Mouse (Mus musculus): ENCODE data around the gene Nufip2. TPM values are rescaled to one million over a fixed set of nuclear protein-coding genes. Genes with fewer than 3 reads are reported as not detected.
"Not testable (repeated sequence)": the region's sequence is repeated elsewhere in the genome, so short reads cannot be mapped to it uniquely, and the experiment has no call there.

Nufip2 gene
- polyA plus RNA-seq, 1 experiment from 2014 or later: 2.9 TPM

GRCm38 (mm10) chr11:77665384-77665783 lies 20.6 kb upstream of the Nufip2 start:
- H3K27ac ChIP-seq (ENCODE audit: low read length); H3K36me3 ChIP-seq (ENCODE audit: control insufficient read depth, insufficient read depth); H3K4me3 ChIP-seq (ENCODE audit: low read length); H3K9ac ChIP-seq (ENCODE audit: low read length); H3K9me3 ChIP-seq (replicated peaks; ENCODE audit: control insufficient read depth, low read length); H3K27me3 ChIP-seq (ENCODE audit: control insufficient read depth, insufficient read depth, low read length); ATAC-seq (replicated peaks; ENCODE audit: extremely low read depth, insufficient read depth, low FRiP score); H3K4me1 ChIP-seq (ENCODE audit: control insufficient read depth, insufficient read depth, low read length); H3K4me2 ChIP-seq (ENCODE audit: low read depth, low read length): not testable (repeated sequence)
- WGBS: 76% methylated on average over 5 of the region's 5 CpGs

- not testable (repeated sequence) for H3K27ac ChIP-seq (ENCODE audit: low read length); H3K27me3 ChIP-seq (ENCODE audit: control insufficient read depth, insufficient read depth, low read length); H3K9me3 ChIP-seq (replicated peaks; ENCODE audit: control insufficient read depth, low read length); ATAC-seq (replicated peaks; ENCODE audit: extremely low read depth, insufficient read depth, low FRiP score); H3K4me2 ChIP-seq (ENCODE audit: low read depth, low read length); H3K9ac ChIP-seq (ENCODE audit: low read length); H3K4me1 ChIP-seq (ENCODE audit: control insufficient read depth, insufficient read depth, low read length); H3K4me3 ChIP-seq (ENCODE audit: low read length); H3K36me3 ChIP-seq (ENCODE audit: control insufficient read depth, insufficient read depth)
- WGBS: 78% methylated on average over 8 of the region's 8 CpGs
Measured at GRCm38 (mm10) chr11:77666766-77667165, 19.2 kb upstream of the Nufip2 start.

GRCm38 (mm10) chr11:77672746-77673145 lies 13.2 kb upstream of the Nufip2 start:
- WGBS: 62% methylated on average over 2 of the region's 2 CpGs
- ATAC-seq (replicated peaks; ENCODE audit: extremely low read depth, insufficient read depth, low FRiP score): no peak
- no peaks in the 10 kb centered on the region for H3K27me3 ChIP-seq (ENCODE audit: control insufficient read depth, insufficient read depth, low read length)
- H3K4me1 ChIP-seq (ENCODE audit: control insufficient read depth, insufficient read depth, low read length): no peaks in the 10 kb centered on the region
- no peak overlapping the region for H3K9ac ChIP-seq (ENCODE audit: low read length)
- H3K9me3 ChIP-seq (replicated peaks; ENCODE audit: control insufficient read depth, low read length): peaks cover 5% of the 10 kb centered on the region; the same call in 1 of the 2 replicates
- no peak overlapping the region for H3K4me2 ChIP-seq (ENCODE audit: low read depth, low read length)
- H3K27ac ChIP-seq (ENCODE audit: low read length): no peak overlapping the region
- H3K36me3 ChIP-seq (ENCODE audit: control insufficient read depth, insufficient read depth): no peaks in the 10 kb centered on the region
- H3K4me3 ChIP-seq (ENCODE audit: low read length): no peak overlapping the region

GRCm38 (mm10) chr11:77673428-77673991 lies 12.4 kb upstream of the Nufip2 start:
- Histone ChIP-seq H3K27me3 (ENCODE audit: control insufficient read depth, insufficient read depth, low read length) (no peaks in the 10 kb centered on the region), H3K4me2 (ENCODE audit: low read depth, low read length) (no peak overlapping the region), H3K9ac (ENCODE audit: low read length) (no peak overlapping the region), H3K4me3 (ENCODE audit: low read length) (no peak overlapping the region), H3K4me1 (ENCODE audit: control insufficient read depth, insufficient read depth, low read length) (no peaks in the 10 kb centered on the region), H3K36me3 (ENCODE audit: control insufficient read depth, insufficient read depth) (no peaks in the 10 kb centered on the region), H3K9me3 (replicated peaks; ENCODE audit: control insufficient read depth, low read length) (peaks cover 5% of the 10 kb centered on the region; the same call in 1 of the 2 replicates), H3K27ac (ENCODE audit: low read length) (no peak overlapping the region)
- ATAC-seq (replicated peaks; ENCODE audit: extremely low read depth, insufficient read depth, low FRiP score): no peak
- 60% methylated on average over 4 of the region's 4 CpGs for WGBS

GRCm38 (mm10) chr11:77680018-77680417 lies 5.9 kb upstream of the Nufip2 start:
- H3K9me3 ChIP-seq (replicated peaks; ENCODE audit: control insufficient read depth, low read length): no peaks in the 10 kb centered on the region
- peaks cover 2% of the 10 kb centered on the region; the same call in 1 of the 2 replicates for H3K4me1 ChIP-seq (ENCODE audit: control insufficient read depth, insufficient read depth, low read length)
- no peak for ATAC-seq (replicated peaks; ENCODE audit: extremely low read depth, insufficient read depth, low FRiP score)
- 37% methylated on average over 2 of the region's 2 CpGs for WGBS
- H3K27me3 ChIP-seq (ENCODE audit: control insufficient read depth, insufficient read depth, low read length): no peaks in the 10 kb centered on the region
- no peak overlapping the region for H3K4me2 ChIP-seq (ENCODE audit: low read depth, low read length)
- H3K36me3 ChIP-seq (ENCODE audit: control insufficient read depth, insufficient read depth): no peaks in the 10 kb centered on the region
- no peak overlapping the region for H3K9ac ChIP-seq (ENCODE audit: low read length)
- no peak overlapping the region for H3K27ac ChIP-seq (ENCODE audit: low read length)
- no peak overlapping the region for H3K4me3 ChIP-seq (ENCODE audit: low read length)

- H3K27me3 ChIP-seq (ENCODE audit: control insufficient read depth, insufficient read depth, low read length): no peaks in the 10 kb centered on the region
- no peak overlapping the region for H3K4me3 ChIP-seq (ENCODE audit: low read length)
- ATAC-seq (replicated peaks; ENCODE audit: extremely low read depth, insufficient read depth, low FRiP score): no peak
- H3K4me2 ChIP-seq (ENCODE audit: low read depth, low read length): no peak overlapping the region
- peaks cover 8% of the 10 kb centered on the region for H3K4me1 ChIP-seq (ENCODE audit: control insufficient read depth, insufficient read depth, low read length)
- H3K36me3 ChIP-seq (ENCODE audit: control insufficient read depth, insufficient read depth): no peaks in the 10 kb centered on the region
- no peak overlapping the region for H3K9ac ChIP-seq (ENCODE audit: low read length)
- H3K27ac ChIP-seq (ENCODE audit: low read length): no peak overlapping the region
- 42% methylated on average over 2 of the region's 2 CpGs for WGBS
- no peaks in the 10 kb centered on the region for H3K9me3 ChIP-seq (replicated peaks; ENCODE audit: control insufficient read depth, low read length)
Measured at GRCm38 (mm10) chr11:77684896-77685295, 1.1 kb upstream of the Nufip2 start.

GRCm38 (mm10) chr11:77686346-77686840 lies 438 bp downstream of the Nufip2 start:
- Histone ChIP-seq H3K9ac (ENCODE audit: low read length) (peak overlapping the region; percentile 98), H3K4me2 (ENCODE audit: low read depth, low read length) (peak overlapping the region; percentile 82), H3K9me3 (replicated peaks; ENCODE audit: control insufficient read depth, low read length) (no peaks in the 10 kb centered on the region), H3K27ac (ENCODE audit: low read length) (peak overlapping the region; percentile 98), H3K27me3 (ENCODE audit: control insufficient read depth, insufficient read depth, low read length) (no peaks in the 10 kb centered on the region), H3K36me3 (ENCODE audit: control insufficient read depth, insufficient read depth) (peaks cover 3% of the 10 kb centered on the region), H3K4me1 (ENCODE audit: control insufficient read depth, insufficient read depth, low read length) (peaks cover 10% of the 10 kb centered on the region), H3K4me3 (ENCODE audit: low read length) (peak overlapping the region; percentile 92)
- 0% methylated on average over 30 of the region's 30 CpGs for WGBS
- peak; percentile 33 for ATAC-seq (replicated peaks; ENCODE audit: extremely low read depth, insufficient read depth, low FRiP score)

- H3K9ac ChIP-seq (ENCODE audit: low read length): peak overlapping the region; percentile 98
- no peaks in the 10 kb centered on the region for H3K9me3 ChIP-seq (replicated peaks; ENCODE audit: control insufficient read depth, low read length)
- peak overlapping the region; percentile 98 for H3K27ac ChIP-seq (ENCODE audit: low read length)
- under 1% methylated on average over 71 of the region's 76 CpGs for WGBS
- H3K36me3 ChIP-seq (ENCODE audit: control insufficient read depth, insufficient read depth): peaks cover 9% of the 10 kb centered on the region
- peak overlapping the region; percentile 92 for H3K4me3 ChIP-seq (ENCODE audit: low read length)
- peak; percentile 26 for ATAC-seq (replicated peaks; ENCODE audit: extremely low read depth, insufficient read depth, low FRiP score)
- no peaks in the 10 kb centered on the region for H3K27me3 ChIP-seq (ENCODE audit: control insufficient read depth, insufficient read depth, low read length)
- peak overlapping the region; percentile 82 for H3K4me2 ChIP-seq (ENCODE audit: low read depth, low read length)
- H3K4me1 ChIP-seq (ENCODE audit: control insufficient read depth, insufficient read depth, low read length): peaks cover 10% of the 10 kb centered on the region
Measured at GRCm38 (mm10) chr11:77686841-77687540, 1.0 kb downstream of the Nufip2 start.

- Histone ChIP-seq H3K9me3 (replicated peaks; ENCODE audit: control insufficient read depth, low read length) (no peaks in the 10 kb centered on the region), H3K36me3 (ENCODE audit: control insufficient read depth, insufficient read depth) (peaks cover 16% of the 10 kb centered on the region), H3K27ac (ENCODE audit: low read length) (peak overlapping the region; percentile 98), H3K4me1 (ENCODE audit: control insufficient read depth, insufficient read depth, low read length) (peaks cover 13% of the 10 kb centered on the region), H3K27me3 (ENCODE audit: control insufficient read depth, insufficient read depth, low read length) (no peaks in the 10 kb centered on the region), H3K4me3 (ENCODE audit: low read length) (peak overlapping the region; percentile 92), H3K4me2 (ENCODE audit: low read depth, low read length) (peak overlapping the region; percentile 82), H3K9ac (ENCODE audit: low read length) (peak overlapping the region; percentile 98)
- no peak for ATAC-seq (replicated peaks; ENCODE audit: extremely low read depth, insufficient read depth, low FRiP score)
- under 1% methylated on average over 32 of the region's 40 CpGs for WGBS
Measured at GRCm38 (mm10) chr11:77687541-77688131, 1.7 kb downstream of the Nufip2 start.

All from heart, embryonic 16.5 days (tissue).